Mouse (Mus musculus) lung, embryonic 16.5 days (tissue): ENCODE data around the gene Gpc5. TPM values are rescaled to one million over a fixed set of nuclear protein-coding genes. Genes with fewer than 3 reads are reported as not detected.

Experiments
- ATAC-seq: fragments of 200-750 bp; cut with Nextera tagmentation; 2 replicates; pipeline ENCODE4 v1.8.0; 2017; ENCODE audit warnings: low read depth, mild to moderate bottlenecking, moderate library complexity
- H3K27ac ChIP-seq: fragments of 300-500 bp; sonication (generic); 2 replicates; pipeline ENCODE4 v1.5.1; 2014; ENCODE audit warnings: mild to moderate bottlenecking, control low read depth, low read length
- H3K27me3 ChIP-seq: fragments of 300-500 bp; sonication (generic); 2 replicates; pipeline ENCODE4 v1.6.1; 2014; ENCODE audit warnings: low read depth, low read length, mixed read lengths; ENCODE audit not compliant: control insufficient read depth, insufficient read depth
- H3K36me3 ChIP-seq: fragments of 300-500 bp; sonication (generic); 2 replicates; pipeline ENCODE4 v1.6.1; 2014; ENCODE audit warnings: low read length; ENCODE audit not compliant: control insufficient read depth, insufficient read depth
- H3K4me1 ChIP-seq: fragments of 300-500 bp; sonication (generic); replicated peaks from 2 replicates; pipeline ENCODE4 v1.6.1; 2014; ENCODE audit warnings: low read length, mixed read lengths; ENCODE audit not compliant: control insufficient read depth, insufficient read depth
- H3K4me2 ChIP-seq: fragments of 300-500 bp; sonication (generic); 2 replicates; pipeline ENCODE4 v1.6.1; 2014; ENCODE audit warnings: low read depth, low read length, control low read depth
- H3K4me3 ChIP-seq: fragments of 300-500 bp; sonication (generic); 2 replicates; pipeline ENCODE4 v1.5.1; 2014; ENCODE audit warnings: mild to moderate bottlenecking, low read length, control low read depth
- H3K9ac ChIP-seq: fragments of 300-500 bp; sonication (generic); 2 replicates; pipeline ENCODE4 v1.6.1; 2014; ENCODE audit warnings: low read length, control low read depth
- H3K9me3 ChIP-seq: fragments of 300-500 bp; sonication (generic); 2 replicates; pipeline ENCODE4 v1.6.1; 2016; ENCODE audit warnings: low read length; ENCODE audit not compliant: control insufficient read depth
- WGBS: fragments of 180-500 bp; shearing (Covaris S2); extraction: QIAGEN DNeasy Blood & Tissue Kit; methylation state at CpG from one replicate; pipeline ENCODE4 v1.1.7; 2014; 5-methylcytosine and 5-hydroxymethylcytosine counted together
- polyA plus RNA-seq: library from polyadenylated mRNA; unstranded; fragments of >200 nt; fragmentation: Nextera tagmentation; extraction: Ambion mirVana; gene quantifications from 2 replicates; pipeline ENCODE4 v1.2.1, GENCODE M21; 2015

The Gpc5 gene
- polyA plus RNA-seq, 1 experiment from 2014 or later = 0.11 TPM

DNA sequence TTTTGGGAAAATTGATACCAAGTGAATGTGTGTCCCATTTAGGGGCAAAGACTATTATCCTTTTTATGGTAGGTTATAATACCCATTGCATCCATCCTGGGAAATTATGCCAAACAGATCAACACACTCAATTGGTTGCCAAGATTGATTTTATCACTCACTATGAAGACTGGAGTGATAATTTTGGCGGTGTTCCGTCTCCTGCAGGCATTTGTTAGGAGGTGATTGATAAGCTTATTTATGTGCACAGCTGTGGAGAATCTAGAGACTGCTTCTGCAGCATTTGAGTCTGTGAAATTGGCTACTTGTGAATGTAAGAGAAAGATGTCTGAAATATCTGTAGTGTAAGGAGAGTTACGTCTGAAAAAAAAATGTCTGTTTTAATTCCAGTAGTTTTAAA is 340.0 kb downstream of the Gpc5 start:
- no peaks in the 10 kb centered on the region for H3K27me3 ChIP-seq
- WGBS = 36% methylated on average over 3 of the region's 3 CpGs
- H3K36me3 ChIP-seq = no peaks in the 10 kb centered on the region
- H3K9me3 ChIP-seq = no peaks in the 10 kb centered on the region
- H3K4me2 ChIP-seq = no peak overlapping the region
- no peak for ATAC-seq
- no peak overlapping the region for H3K27ac ChIP-seq
- no peaks in the 10 kb centered on the region for H3K4me1 ChIP-seq
- no peak overlapping the region for H3K4me3 ChIP-seq
- no peak overlapping the region for H3K9ac ChIP-seq

DNA sequence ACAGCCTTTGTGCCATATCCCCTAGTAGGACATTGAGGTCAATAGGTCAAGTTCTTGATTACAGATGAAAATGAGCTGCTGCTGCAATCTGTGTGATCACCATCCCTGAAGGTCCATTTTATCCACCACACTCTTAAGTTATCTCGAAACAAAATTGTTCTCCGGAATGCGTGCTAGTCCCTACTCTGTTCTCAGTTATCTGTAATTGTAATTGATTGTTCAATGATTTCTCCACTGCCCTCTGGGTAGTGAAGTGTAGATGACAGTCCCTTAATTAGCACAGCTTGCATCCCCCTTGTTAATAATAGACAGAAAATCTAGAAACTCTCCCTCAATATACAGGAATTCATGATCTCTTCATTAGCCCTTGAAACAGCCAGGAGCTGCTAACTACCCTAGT is 340.4 kb downstream of the Gpc5 start:
- no peaks in the 10 kb centered on the region for H3K27me3 ChIP-seq
- WGBS = 42% methylated on average over 3 of the region's 3 CpGs
- no peak overlapping the region for H3K4me3 ChIP-seq

DNA sequence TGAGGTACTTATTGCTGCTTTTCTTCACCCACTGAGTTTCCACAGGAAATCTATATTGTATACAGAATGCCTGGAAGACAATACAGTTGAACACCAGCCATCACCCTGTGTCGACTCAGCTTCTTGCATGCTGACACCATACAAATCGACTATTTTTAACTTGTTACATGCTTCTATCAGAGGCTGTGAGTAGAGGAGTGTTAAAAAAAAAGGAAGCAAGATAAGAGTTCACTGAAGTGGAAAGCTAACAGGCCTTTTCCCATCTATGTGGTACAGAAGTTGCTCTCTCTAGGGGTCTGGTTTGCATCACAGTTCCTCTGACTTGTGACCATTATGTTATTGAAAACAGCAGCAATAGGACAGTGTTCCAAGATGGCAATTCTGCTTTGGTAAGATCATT is 344.6 kb downstream of the Gpc5 start:
- no peak for ATAC-seq
- no peaks in the 10 kb centered on the region for H3K36me3 ChIP-seq
- no peaks in the 10 kb centered on the region for H3K4me1 ChIP-seq
- 17% methylated on average over 2 of the region's 2 CpGs for WGBS
- H3K9ac ChIP-seq = no peak overlapping the region
- H3K9me3 ChIP-seq = no peaks in the 10 kb centered on the region
- H3K27me3 ChIP-seq = no peaks in the 10 kb centered on the region
- no peak overlapping the region for H3K4me3 ChIP-seq
- no peak overlapping the region for H3K27ac ChIP-seq
- no peak overlapping the region for H3K4me2 ChIP-seq

More for the DNA sequence above, 340.4 kb downstream of the Gpc5 start:
- Histone ChIP-seq H3K4me2 (no peak overlapping the region), H3K27ac (no peak overlapping the region), H3K9ac (no peak overlapping the region), H3K4me1 (no peaks in the 10 kb centered on the region), H3K36me3 (no peaks in the 10 kb centered on the region), H3K9me3 (no peaks in the 10 kb centered on the region)
- no peak for ATAC-seq

DNA sequence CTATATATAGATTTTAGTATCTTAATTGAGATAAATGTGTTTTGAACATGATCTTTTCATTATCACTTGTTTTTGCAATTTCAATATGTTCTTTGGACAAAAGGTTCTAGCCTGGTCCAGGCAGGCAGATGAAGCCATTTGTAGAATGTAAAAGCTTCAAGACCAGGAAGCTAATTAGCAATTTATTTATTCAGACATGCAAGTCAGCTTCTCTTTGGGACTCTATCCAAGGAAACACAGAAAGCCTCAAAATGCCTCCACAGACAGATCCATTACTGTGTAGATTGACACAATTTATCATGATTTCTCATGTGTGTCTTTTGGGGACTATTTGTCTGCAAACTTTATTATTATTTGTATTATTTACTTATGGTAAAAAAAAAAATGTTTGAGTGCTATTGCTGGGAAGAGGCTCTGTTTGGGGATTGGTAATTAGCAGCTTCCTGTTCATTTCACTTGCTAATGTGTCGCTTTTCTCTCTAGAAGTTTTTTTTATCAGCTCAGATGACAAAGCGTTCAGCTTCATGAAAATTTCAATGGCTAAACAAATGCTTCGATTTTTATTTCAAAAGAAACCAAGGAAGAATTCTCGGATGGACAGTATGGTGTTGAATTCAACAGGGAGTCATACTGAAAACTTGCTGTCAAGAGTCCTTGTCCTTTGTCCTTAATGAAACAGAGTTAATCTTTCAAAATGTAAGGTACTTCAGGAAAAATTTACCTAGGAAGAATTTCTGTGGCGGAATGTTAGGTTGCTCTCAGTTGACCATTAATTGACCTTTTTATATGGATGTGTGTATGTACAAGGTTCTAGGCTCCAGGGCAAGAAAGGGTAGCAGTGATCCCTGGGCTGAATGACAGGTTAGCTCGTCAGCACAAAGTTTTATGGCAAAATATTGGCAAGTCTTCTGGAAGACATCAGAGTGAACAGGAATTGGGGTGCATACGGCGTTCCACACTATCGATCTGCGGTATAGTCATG is 353.1 kb downstream of the Gpc5 start:
- WGBS = 68% methylated on average over 10 of the region's 10 CpGs
- no peak overlapping the region for H3K27ac ChIP-seq

DNA sequence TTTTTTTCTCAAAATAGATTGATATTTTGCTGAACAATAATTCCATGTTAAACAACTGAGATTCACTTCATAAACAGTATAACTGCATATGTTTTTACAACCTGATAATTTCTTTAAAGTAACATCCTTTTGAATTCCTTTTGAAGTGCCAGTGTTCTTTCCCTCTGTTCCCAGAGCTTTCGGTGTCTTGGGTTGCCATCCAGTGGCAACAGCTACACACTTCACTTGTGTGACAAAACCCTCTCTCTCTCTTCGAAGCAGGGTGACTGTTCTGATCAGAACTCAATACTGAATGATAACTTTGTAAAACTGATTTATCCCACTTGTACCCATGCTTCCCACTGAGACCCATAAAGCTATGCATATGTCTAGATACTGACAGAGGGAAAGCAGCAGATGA is 358.9 kb downstream of the Gpc5 start:
- no peak overlapping the region for H3K9ac ChIP-seq
- no peaks in the 10 kb centered on the region for H3K4me1 ChIP-seq
- 48% methylated on average over 2 of the region's 2 CpGs for WGBS
- no peak for ATAC-seq
- H3K4me2 ChIP-seq = no peak overlapping the region
- no peaks in the 10 kb centered on the region for H3K27me3 ChIP-seq
- H3K36me3 ChIP-seq = no peaks in the 10 kb centered on the region
- H3K27ac ChIP-seq = no peak overlapping the region
- H3K4me3 ChIP-seq = no peak overlapping the region
- H3K9me3 ChIP-seq = no peaks in the 10 kb centered on the region

More for the DNA sequence above, 353.1 kb downstream of the Gpc5 start:
- no peak for ATAC-seq
- H3K4me1 ChIP-seq = no peaks in the 10 kb centered on the region
- no peak overlapping the region for H3K4me3 ChIP-seq
- H3K9ac ChIP-seq = no peak overlapping the region
- no peaks in the 10 kb centered on the region for H3K36me3 ChIP-seq
- H3K27me3 ChIP-seq = no peaks in the 10 kb centered on the region
- no peak overlapping the region for H3K4me2 ChIP-seq
- no peaks in the 10 kb centered on the region for H3K9me3 ChIP-seq

DNA sequence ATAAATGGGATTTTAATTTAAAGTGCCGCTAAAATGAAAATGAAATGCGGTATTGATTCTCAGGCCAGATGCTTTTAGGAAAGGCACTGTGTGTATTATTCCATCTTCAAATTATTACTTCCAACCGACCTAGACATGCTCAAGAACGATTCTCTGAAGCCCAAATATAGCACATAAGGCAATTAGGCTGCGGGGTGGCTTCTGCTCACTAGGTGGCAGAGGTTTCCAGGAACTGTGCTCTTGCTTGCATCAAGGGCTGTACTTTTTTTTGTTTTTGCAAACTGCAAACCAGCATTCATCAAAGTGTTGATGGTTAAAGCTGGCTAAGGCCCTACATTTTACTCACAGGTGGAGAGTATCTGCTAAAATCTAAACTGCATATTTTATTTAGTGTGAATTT is 375.9 kb downstream of the Gpc5 start:
- Histone ChIP-seq H3K4me3 (no peak overlapping the region), H3K27me3 (no peaks in the 10 kb centered on the region), H3K9me3 (no peaks in the 10 kb centered on the region), H3K36me3 (no peaks in the 10 kb centered on the region), H3K9ac (no peak overlapping the region), H3K4me2 (no peak overlapping the region), H3K27ac (no peak overlapping the region), H3K4me1 (no peaks in the 10 kb centered on the region)
- no peak for ATAC-seq
- WGBS = 45% methylated on average over 5 of the region's 5 CpGs

DNA sequence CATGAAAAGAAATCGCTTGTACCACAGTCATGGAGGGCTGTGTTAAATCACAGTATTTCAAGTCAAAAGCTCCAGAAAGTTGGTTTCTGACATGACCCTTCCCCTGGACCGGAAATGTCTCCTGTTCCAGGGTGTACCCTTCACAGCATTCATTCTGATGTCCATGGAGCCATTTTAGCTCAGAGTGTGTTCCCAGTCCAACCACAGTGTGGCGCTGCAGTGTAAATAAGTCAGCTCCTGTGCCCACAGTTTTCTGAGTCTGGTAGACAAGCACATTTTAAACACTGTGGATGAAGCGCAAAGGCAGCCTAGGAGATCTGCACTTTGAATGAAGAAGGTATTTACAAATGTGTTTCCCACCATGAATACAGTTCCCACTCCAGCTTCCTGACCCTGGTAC is 383.2 kb downstream of the Gpc5 start:
- H3K36me3 ChIP-seq = no peaks in the 10 kb centered on the region
- no peak overlapping the region for H3K4me3 ChIP-seq
- no peaks in the 10 kb centered on the region for H3K9me3 ChIP-seq
- no peaks in the 10 kb centered on the region for H3K4me1 ChIP-seq
- H3K9ac ChIP-seq = no peak overlapping the region
- no peak overlapping the region for H3K4me2 ChIP-seq
- no peaks in the 10 kb centered on the region for H3K27me3 ChIP-seq
- 43% methylated on average over 4 of the region's 4 CpGs for WGBS
- no peak for ATAC-seq
- H3K27ac ChIP-seq = no peak overlapping the region

DNA sequence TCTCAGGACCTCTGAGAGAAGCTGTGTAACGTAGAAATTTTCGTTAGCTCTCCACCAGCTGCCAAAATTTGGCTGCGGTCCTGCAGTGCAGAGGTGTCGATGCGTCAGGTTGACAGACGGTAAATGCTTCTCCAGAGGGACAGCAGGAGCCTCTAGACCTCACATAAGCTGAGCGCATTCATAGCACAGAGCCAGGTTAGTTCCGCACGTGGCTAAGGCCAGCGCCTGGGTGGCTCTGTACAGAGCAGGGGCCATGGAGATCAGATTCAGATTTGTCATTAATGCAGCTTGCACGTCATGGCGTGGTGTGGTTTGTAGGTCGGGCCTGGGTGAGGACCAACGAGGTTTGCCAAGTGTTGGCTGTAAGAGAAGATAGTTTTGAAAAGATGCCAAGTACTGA is 385.3 kb downstream of the Gpc5 start:
- Histone ChIP-seq H3K9ac (no peak overlapping the region), H3K4me1 (no peaks in the 10 kb centered on the region), H3K4me2 (peak overlapping the region; percentile 8), H3K4me3 (no peak overlapping the region), H3K27me3 (no peaks in the 10 kb centered on the region), H3K9me3 (no peaks in the 10 kb centered on the region), H3K36me3 (no peaks in the 10 kb centered on the region), H3K27ac (no peak overlapping the region)
- 35% methylated on average over 14 of the region's 14 CpGs for WGBS
- ATAC-seq = no peak

DNA sequence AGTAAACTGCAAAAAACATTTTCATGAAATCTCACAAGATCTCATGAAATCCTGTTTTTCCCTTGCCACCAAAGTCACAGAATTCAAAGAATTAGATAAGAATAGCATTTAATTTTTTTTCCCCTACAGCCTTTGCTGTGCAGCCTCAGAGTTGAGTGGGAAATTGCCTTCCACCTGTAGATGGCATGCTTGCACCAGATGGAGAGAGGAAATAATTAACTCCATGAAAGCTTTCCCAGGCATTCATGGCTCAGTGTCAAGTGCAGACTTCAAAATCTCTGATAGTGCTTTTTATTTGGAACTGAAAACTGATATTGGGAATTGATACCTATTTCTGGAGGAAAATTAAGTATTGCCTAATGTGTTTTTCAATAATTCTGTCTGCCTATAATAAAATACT is 393.1 kb downstream of the Gpc5 start:
- Histone ChIP-seq H3K4me3 (no peak overlapping the region), H3K9me3 (no peaks in the 10 kb centered on the region), H3K27ac (no peak overlapping the region), H3K36me3 (no peaks in the 10 kb centered on the region), H3K4me1 (no peaks in the 10 kb centered on the region), H3K27me3 (no peaks in the 10 kb centered on the region), H3K4me2 (no peak overlapping the region), H3K9ac (no peak overlapping the region)
- ATAC-seq = no peak
